Mouse (Mus musculus): ENCODE measurements around the gene Lrrc23.

DNA sequence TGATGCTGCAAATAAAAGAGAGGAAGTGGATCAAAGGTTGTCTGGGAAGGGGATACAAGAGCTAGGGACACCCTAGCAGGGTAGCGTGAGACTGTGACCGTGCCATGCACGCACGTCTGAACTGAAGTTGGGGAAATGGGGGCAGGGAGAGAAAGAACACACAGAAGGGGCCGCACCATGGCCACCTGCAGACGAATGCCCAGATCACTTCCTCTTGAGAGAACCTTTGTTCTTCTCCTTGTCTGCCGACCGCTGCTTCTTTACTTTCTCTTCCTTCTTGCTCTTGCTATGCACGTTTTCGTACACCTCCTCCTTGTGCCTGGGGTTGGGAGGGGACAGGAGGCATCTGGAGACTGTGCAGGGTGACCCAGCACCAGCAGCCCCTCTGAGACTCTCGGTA, 58.6 kb downstream of the Lrrc23 start:
- TF ChIP-seq CTCF (IDR thresholded peaks at IDR 0.05; ENCODE audit: borderline replicate concordance, insufficient read depth, low read length) = no peak
- no peak for TF ChIP-seq POLR2A (IDR thresholded peaks at IDR 0.05; ENCODE audit: low read depth, low read length)

All from embryonic fibroblast, embryonic 13.5 days (primary cell).